Mouse (Mus musculus) ES-E14 (cell line): ENCODE results near the gene Urm1.

Source experiments
- CHD2 ChIP-seq: IDR thresholded peaks from 2 replicates; pipeline ENCODE4 v1.6.1; 2014; ENCODE audit warnings: mild to moderate bottlenecking, low read depth, low read length, inconsistent platforms
- MAFK ChIP-seq: IDR thresholded peaks from 2 replicates; pipeline ENCODE4 v1.6.1; 2014; ENCODE audit warnings: mild to moderate bottlenecking, low read depth, low read length, inconsistent platforms; ENCODE audit not compliant: insufficient read depth
- ZC3H11A ChIP-seq: IDR thresholded peaks from 2 replicates; pipeline ENCODE4 v1.6.1; 2012; ENCODE audit warnings: low read depth, mild to moderate bottlenecking, inconsistent platforms, low read length, borderline replicate concordance

GRCm38 (mm10) chr2:29846061-29846853 lies 26.4 kb downstream of the Urm1 start:
- no peak for TF ChIP-seq ZC3H11A
- TF ChIP-seq MAFK: no peak
- TF ChIP-seq CHD2: no peak
